Mouse (Mus musculus): ENCODE results near the gene Myt1l. TPM values are rescaled to one million over a fixed set of nuclear protein-coding genes. Genes with fewer than 3 reads are reported as not detected.

Gene Myt1l
- total and polyA plus RNA-seq, 2 experiments from 2014 or later, result 114 to 218 TPM

DNA sequence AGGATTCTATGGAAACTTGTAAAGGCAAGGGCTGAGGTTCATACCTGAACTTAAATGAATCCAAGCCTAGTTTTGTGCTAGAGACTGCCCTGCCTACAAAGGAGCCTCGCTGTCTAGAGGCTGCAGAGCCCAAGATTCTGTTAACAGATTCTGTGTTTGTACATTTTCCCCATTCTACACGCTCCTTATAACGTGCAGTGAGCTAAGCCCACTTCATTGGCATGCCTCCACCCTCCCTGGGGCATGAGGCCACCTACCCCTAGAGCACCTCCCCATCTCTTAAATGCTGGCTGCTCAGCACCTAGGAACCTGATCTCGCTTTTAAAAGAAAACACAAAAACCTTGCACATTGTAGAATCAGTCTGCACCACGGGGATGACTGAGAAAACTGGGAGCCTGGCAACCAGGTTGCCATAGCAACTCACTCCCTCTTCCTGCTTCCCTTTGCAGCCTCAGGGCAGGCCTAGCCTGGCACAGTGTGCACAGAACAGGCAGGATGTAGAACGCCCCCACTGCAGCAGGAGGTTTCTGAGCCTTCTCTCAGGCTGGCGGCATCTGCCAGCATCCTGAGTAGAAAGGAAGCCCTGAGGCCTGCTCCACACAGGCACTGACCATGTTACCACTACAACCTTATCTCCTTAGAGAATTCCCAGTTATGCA lies 344.1 kb downstream of the Myt1l start:
- H3K9ac ChIP-seq, result peak overlapping the region; percentile 37
- H3K4me3 ChIP-seq (ENCODE audit: low read depth, low read length), result no peak overlapping the region
- TF ChIP-seq CTCF (IDR thresholded peaks at IDR 0.05; ENCODE audit: low read depth), result peak; percentile 34; the same call in 1 of the 2 replicates
- peak overlapping the region; percentile 92 for H3K27ac ChIP-seq (ENCODE audit: low read depth, low read length)
- H3K4me1 ChIP-seq (ENCODE audit: insufficient read depth), result peaks cover 17% of the 10 kb centered on the region
- H3K4me2 ChIP-seq (ENCODE audit: low read depth), result peak overlapping the region; percentile 30; the same call in 1 of the 2 replicates
- peak; percentile 97 for DNase-seq
- no peaks in the 10 kb centered on the region for H3K27me3 ChIP-seq (ENCODE audit: insufficient read depth, low read length)
- ATAC-seq, result peak; percentile 99
- peaks cover 19% of the 10 kb centered on the region for H3K36me3 ChIP-seq (ENCODE audit: insufficient read depth)
- no peaks in the 10 kb centered on the region for H3K9me3 ChIP-seq (ENCODE audit: low read length)
- 3% methylated on average over 7 of the region's 7 CpGs for WGBS

DNA sequence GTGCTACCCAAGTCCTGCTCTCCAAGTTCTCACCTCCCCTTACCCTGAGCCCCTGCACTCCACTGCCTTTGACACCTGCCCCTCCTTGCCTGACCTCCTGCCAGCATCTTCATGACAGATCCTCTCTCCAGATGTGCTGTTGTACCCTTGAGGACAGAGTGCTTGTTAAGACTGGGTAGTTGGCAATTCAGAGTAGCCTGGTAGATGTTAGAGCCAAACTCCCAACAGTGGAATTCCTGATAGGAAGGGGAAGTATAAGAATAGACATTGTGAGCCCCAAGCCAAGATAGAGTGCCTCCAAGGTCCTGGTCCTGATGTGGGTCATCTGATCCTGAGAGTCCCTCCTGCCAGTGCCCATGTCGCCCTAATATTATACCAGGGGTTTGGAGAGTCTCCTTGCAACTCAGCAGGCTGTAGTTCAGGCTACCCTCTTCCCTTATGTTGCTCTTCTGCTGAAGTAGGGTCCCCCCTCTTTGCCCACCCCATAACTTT lies 345.1 kb downstream of the Myt1l start:
- Histone ChIP-seq H3K36me3 (ENCODE audit: insufficient read depth) (peaks cover 15% of the 10 kb centered on the region), H3K27ac (ENCODE audit: low read depth, low read length) (peak overlapping the region; percentile 92), H3K9me3 (ENCODE audit: low read length) (no peaks in the 10 kb centered on the region), H3K4me1 (ENCODE audit: insufficient read depth) (peaks cover 17% of the 10 kb centered on the region), H3K4me2 (ENCODE audit: low read depth) (no peak overlapping the region), H3K4me3 (ENCODE audit: low read depth, low read length) (no peak overlapping the region), H3K27me3 (ENCODE audit: insufficient read depth, low read length) (no peaks in the 10 kb centered on the region), H3K9ac (peak overlapping the region; percentile 37; the same call in 1 of the 2 replicates)
- no peak for TF ChIP-seq CTCF (IDR thresholded peaks at IDR 0.05; ENCODE audit: low read depth)
- ATAC-seq (no peak), DNase-seq (no peak)
- 59% methylated on average over 1 of the region's 1 CpGs for WGBS

DNA sequence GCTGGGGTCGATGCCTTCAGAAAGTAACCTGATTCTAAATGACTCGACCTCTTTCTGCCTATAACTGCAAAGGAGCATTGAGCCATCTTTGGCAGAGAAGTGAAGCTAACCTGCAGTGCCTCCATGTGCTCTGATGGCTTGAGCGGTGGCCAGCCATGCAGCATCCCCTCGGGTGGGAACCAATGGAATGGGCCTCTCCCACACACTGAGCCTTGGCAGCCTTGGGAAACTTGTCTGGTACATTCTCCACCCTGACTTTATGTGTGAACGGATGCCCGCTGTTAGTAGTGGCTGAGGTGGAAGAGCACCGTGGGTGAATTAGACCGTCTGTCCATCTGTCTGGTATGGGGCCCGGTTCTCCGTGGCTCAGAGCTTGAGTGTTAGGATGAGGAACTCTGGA lies 349.8 kb downstream of the Myt1l start:
- 90% methylated on average over 10 of the region's 10 CpGs for WGBS

DNA sequence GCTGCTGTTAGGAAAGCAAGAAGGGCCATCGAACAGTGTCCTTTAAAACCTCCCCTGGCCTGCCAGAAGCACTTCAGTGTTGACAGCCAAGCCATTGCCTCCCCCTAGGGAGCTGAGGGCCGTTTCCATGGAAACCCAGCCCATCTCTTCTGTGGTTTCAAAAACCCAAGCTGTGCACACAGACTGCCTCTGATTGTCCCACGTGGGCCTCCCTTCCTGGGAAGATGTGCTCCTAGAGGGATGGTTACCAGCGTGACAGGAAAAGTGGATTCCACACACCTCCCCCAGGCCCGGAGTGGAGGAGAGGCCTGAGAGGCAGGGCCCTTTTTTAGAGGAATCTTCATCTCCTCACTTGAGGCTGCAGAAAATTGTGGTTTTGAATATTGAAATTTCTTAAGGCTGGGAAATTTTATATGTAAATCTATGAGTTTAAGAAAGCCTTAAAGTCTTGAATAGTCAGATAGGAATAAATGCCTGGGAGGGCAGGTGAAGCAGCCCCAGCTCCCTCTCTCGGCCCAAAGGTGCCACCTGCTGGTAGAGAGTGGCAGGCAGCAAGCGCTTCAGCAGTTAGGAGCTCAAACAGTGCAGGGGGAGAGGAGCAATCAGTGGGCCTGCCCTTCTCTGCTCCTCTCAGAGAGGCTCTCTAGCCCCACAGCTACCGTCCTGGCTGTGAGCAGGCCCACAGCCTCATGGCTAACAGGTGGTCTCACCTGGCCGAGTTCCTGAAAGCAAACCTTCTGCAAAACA lies 354.9 kb downstream of the Myt1l start:
- H3K27me3 ChIP-seq (ENCODE audit: insufficient read depth, low read length), result no peaks in the 10 kb centered on the region
- peak; percentile 96 for ATAC-seq
- TF ChIP-seq CTCF (IDR thresholded peaks at IDR 0.05; ENCODE audit: low read depth), result peak; percentile 85
- no peaks in the 10 kb centered on the region for H3K9me3 ChIP-seq (ENCODE audit: low read length)
- H3K27ac ChIP-seq (ENCODE audit: low read depth, low read length), result peak overlapping the region; percentile 91
- H3K36me3 ChIP-seq (ENCODE audit: insufficient read depth), result peaks cover 31% of the 10 kb centered on the region
- no peak overlapping the region; the same call in 1 of the 2 replicates for H3K4me2 ChIP-seq (ENCODE audit: low read depth)
- peaks cover 28% of the 10 kb centered on the region for H3K4me1 ChIP-seq (ENCODE audit: insufficient read depth)
- 7% methylated on average over 9 of the region's 9 CpGs for WGBS
- peak overlapping the region; percentile 25 for H3K9ac ChIP-seq
- no peak overlapping the region for H3K4me3 ChIP-seq (ENCODE audit: low read depth, low read length)
- peak; percentile 93 for DNase-seq

More for the DNA sequence above, 349.8 kb downstream of the Myt1l start:
- Histone ChIP-seq H3K36me3 (ENCODE audit: insufficient read depth) (peaks cover 20% of the 10 kb centered on the region; the same call in 1 of the 2 replicates), H3K27ac (ENCODE audit: low read depth, low read length) (no peak overlapping the region), H3K9me3 (ENCODE audit: low read length) (no peaks in the 10 kb centered on the region), H3K4me3 (ENCODE audit: low read depth, low read length) (no peak overlapping the region), H3K27me3 (ENCODE audit: insufficient read depth, low read length) (no peaks in the 10 kb centered on the region), H3K4me2 (ENCODE audit: low read depth) (no peak overlapping the region), H3K9ac (no peak overlapping the region), H3K4me1 (ENCODE audit: insufficient read depth) (peaks cover 16% of the 10 kb centered on the region)
- DNase-seq, result no peak
- no peak for TF ChIP-seq CTCF (IDR thresholded peaks at IDR 0.05; ENCODE audit: low read depth)
- ATAC-seq, result no peak

DNA sequence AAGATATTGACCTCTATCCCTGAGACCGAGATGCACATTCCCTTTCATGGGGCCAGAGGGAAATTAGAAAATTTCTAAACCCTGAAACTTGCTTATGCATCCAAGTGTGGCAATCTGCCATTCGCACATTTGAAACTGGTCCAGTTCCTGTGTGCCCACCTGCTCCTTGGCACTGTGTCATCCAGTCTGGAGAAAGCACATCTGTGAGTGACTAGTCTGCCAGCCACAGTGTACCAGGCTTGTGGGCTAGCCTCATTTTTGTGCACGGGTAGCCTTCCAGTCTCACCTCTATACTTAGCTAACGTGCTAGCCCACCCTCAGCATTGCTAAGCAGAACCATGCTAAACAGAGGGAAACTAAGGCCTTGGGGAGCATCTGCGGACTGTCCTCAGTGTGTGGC lies 356.2 kb downstream of the Myt1l start:
- no peaks in the 10 kb centered on the region for H3K27me3 ChIP-seq (ENCODE audit: insufficient read depth, low read length)
- peaks cover 28% of the 10 kb centered on the region for H3K4me1 ChIP-seq (ENCODE audit: insufficient read depth)
- no peak overlapping the region for H3K9ac ChIP-seq
- TF ChIP-seq CTCF (IDR thresholded peaks at IDR 0.05; ENCODE audit: low read depth), result no peak
- no peak overlapping the region for H3K4me2 ChIP-seq (ENCODE audit: low read depth)
- H3K27ac ChIP-seq (ENCODE audit: low read depth, low read length), result peak overlapping the region; percentile 91
- DNase-seq (peak; percentile 69), ATAC-seq (no peak)
- no peaks in the 10 kb centered on the region for H3K9me3 ChIP-seq (ENCODE audit: low read length)
- H3K36me3 ChIP-seq (ENCODE audit: insufficient read depth), result peaks cover 29% of the 10 kb centered on the region
- no peak overlapping the region for H3K4me3 ChIP-seq (ENCODE audit: low read depth, low read length)
- 50% methylated on average over 5 of the region's 5 CpGs for WGBS

DNA sequence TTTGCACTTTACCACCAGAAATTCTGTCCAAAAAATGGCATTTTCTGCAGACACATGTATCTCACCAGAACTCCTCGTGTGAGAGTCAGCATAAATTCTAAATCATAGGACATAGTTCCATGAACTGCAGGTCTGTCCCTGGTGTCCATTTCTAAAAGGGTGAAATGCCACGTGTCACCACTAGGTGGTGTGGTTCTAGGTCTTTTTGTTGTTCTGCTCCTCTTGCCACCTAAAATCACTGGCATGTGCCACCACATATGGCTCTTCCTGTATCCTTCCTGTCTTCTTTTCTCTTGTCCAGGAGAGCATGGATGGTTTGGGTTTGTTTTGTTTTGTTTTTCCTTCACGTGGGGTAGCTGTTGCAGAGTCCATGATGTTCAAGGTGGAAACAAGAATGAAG lies 366.5 kb downstream of the Myt1l start:
- H3K9me3 ChIP-seq (ENCODE audit: low read length), result no peaks in the 10 kb centered on the region
- peak; percentile 40 for ATAC-seq
- H3K36me3 ChIP-seq (ENCODE audit: insufficient read depth), result peaks cover 67% of the 10 kb centered on the region
- TF ChIP-seq CTCF (IDR thresholded peaks at IDR 0.05; ENCODE audit: low read depth), result peak; percentile 83
- H3K27me3 ChIP-seq (ENCODE audit: insufficient read depth, low read length), result no peaks in the 10 kb centered on the region
- no peak overlapping the region for H3K4me3 ChIP-seq (ENCODE audit: low read depth, low read length)
- no peak overlapping the region for H3K9ac ChIP-seq
- DNase-seq, result peak; percentile 54
- WGBS, result 21% methylated on average over 3 of the region's 3 CpGs
- H3K4me1 ChIP-seq (ENCODE audit: insufficient read depth), result no peaks in the 10 kb centered on the region
- H3K27ac ChIP-seq (ENCODE audit: low read depth, low read length), result no peak overlapping the region; the same call in 1 of the 2 replicates
- H3K4me2 ChIP-seq (ENCODE audit: low read depth), result no peak overlapping the region
